Mouse (Mus musculus): ENCODE data around the gene Trim28.

Gene Trim28

GRCm38 (mm10) chr7:12998851-12999250 lies at the start of gene Trim28:
Gene Trim28 (plus strand): TSS chr7:12999114.
- no peak for DNase-seq (ENCODE audit: low read depth, low spot score)

DNA sequence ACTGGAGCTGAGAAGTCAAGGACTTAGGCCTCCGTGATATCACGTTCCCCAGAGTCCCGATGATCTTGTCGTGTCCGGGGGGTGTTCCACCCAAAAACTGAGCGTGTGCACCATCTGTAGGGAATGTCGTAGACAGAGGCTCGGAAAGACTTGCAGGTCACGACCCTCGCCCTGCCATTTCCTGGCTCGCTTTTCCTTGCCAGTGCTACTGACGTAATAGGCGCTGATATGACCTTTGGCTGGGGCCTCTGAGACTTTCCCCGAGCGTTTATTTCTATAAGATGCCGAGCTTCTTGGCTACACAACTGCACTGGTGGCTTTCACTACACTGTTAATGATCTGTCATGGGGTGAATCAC lies 49.1 kb upstream of the Trim28 start:
- no peak for DNase-seq (ENCODE audit: low read depth, low spot score)

DNA sequence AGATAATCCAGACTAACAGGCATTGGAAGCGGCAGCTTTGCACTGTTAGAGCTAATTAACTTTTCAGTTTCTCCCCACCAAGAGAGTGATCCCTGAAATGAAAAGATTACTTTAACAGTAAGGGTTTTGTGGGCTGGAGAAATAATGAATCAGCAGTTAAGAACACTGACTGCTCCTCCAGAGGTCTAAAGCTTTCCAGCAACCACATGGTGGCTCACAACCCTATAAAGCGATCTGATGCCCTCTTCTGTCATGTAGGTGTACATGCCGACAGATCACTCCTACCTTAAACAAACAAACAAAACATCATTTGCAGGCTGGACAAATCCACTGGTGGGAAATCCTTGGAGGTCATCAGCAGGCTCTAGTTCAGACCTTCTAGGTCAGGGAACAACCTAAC lies 44.0 kb upstream of the Trim28 start:
- no peak for DNase-seq (ENCODE audit: low read depth, low spot score)

GRCm38 (mm10) chr7:12957511-12957910 lies 41.4 kb upstream of the Trim28 start:
- DNase-seq (ENCODE audit: low read depth, low spot score), result no peak

DNA sequence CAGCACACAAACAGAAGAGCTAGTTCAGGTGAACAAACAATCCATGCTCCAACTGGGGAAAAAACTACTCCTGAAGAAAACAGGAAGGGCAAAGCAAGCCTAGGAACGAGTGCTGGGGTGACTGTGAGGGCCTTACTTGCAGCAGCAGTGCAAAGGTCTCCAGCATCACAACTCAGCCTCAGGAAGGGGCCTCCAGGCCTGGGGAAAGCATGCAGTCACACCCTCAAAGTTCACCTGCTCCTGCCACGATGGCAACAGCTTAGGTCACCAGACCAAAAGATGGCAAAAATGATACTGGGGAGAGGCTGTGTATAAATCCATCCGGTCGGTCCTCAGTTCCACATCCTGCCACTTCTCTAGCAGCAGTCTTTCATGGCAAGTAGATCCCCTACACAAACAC lies 40.0 kb upstream of the Trim28 start:
- no peak for DNase-seq (ENCODE audit: low read depth, low spot score)

- DNase-seq (ENCODE audit: low read depth, low spot score), result no peak
These were observed 39.2 kb upstream of the Trim28 start for GRCm38 (mm10) chr7:12959718-12960117.

- peak; percentile 90 for DNase-seq (ENCODE audit: low read depth, low spot score)
These were observed 37.3 kb upstream of the Trim28 start for GRCm38 (mm10) chr7:12961511-12962141.

GRCm38 (mm10) chr7:12965678-12966091 lies 33.2 kb upstream of the Trim28 start, which contains the start of gene Zfp324:
Gene Zfp324 (plus strand): TSS chr7:12965838.
- DNase-seq (ENCODE audit: low read depth, low spot score), result peak; percentile 91

GRCm38 (mm10) chr7:12966104-12966845 lies 32.6 kb upstream of the Trim28 start:
- DNase-seq (ENCODE audit: low read depth, low spot score), result peak; percentile 76

- DNase-seq (ENCODE audit: low read depth, low spot score), result no peak
These were observed 28.0 kb upstream of the Trim28 start for GRCm38 (mm10) chr7:12970906-12971305.

DNA sequence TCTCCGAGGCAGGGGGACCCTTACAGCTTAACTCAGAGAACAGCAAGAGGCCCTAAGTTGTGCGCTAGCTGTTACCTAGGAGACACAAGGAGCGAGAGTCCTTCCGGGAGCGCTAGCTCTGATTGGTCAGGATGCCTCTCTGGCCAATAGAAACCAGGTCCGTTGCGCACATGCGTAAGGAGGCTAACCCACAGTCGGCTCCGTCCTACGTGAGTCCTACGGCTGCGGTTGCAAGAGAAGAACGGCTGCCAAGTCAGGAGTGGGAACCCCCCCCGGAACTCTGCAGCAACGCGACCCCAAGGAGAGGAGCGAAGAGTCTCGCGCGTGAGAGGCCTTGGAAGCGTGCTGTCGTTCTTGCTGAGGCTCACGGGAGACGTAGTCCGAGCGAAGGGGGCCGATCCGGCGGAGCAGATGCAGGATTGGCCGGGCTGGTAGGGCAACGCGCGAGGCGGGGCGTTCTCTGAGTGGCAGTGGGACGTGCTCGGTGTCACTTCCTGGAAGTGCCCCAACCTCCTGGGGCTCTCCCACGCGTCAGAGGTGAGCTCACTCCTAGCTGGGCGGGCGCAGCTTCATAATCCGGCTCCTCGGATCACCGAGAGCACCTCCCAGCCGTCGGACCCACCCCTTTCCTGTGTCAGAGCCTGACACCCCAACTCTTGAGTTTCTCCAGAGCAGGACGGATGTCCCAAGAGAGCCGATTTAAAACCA lies 21.1 kb upstream of the Trim28 start, which contains the start of gene Zfp446:
Zfp446 (plus strand) TSS at position 167 of the 708 bp plus-strand sequence.
- DNase-seq (ENCODE audit: low read depth, low spot score), result peak; percentile 99

GRCm38 (mm10) chr7:12978931-12979722 lies 19.8 kb upstream of the Trim28 start:
- DNase-seq (ENCODE audit: low read depth, low spot score), result peak; percentile 35

DNA sequence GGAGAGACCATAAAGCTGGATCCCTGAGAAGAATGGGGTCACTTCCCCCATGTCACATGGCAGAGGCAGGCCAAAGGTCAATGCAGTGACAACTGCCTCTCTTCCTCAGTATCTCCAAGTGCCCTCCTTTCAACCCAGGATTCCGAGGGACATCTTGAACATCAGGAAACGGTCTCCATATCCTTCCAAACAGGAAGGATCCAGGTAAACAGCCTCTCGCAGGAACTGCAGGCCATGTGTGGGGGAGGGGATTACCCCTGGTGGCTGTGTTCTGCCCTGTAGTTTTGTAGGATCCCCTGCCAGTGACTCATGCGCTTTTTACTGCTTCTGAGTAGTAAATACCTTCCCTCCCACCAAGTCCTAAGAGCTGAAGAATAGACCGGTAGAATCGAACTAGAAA lies 19.1 kb upstream of the Trim28 start:
- DNase-seq (ENCODE audit: low read depth, low spot score), result peak; percentile 16

- DNase-seq (ENCODE audit: low read depth, low spot score), result no peak
These were observed 18.6 kb upstream of the Trim28 start for GRCm38 (mm10) chr7:12980291-12980690.

DNA sequence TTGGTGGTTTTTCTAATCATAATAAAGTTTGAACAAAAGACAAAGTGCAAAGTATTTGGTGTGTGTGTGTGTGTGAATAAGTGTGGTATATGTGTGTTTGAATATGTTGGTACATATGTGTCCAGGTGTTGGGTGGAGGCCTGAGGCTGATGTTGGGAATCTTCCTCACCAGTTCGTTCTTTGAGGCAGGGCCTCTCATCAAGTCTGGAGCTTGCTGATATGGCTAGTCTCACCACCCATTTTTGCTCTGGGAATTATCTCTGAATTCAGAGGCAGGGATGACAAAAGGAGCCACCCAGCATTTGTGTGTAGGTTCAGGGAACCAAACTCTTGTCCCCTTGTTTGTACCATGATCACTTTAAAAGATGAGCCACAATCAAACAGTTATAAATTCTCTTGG lies 13.2 kb upstream of the Trim28 start:
- no peak for DNase-seq (ENCODE audit: low read depth, low spot score)

GRCm38 (mm10) chr7:12986906-12987305 lies 12.0 kb upstream of the Trim28 start:
- DNase-seq (ENCODE audit: low read depth, low spot score), result no peak

DNA sequence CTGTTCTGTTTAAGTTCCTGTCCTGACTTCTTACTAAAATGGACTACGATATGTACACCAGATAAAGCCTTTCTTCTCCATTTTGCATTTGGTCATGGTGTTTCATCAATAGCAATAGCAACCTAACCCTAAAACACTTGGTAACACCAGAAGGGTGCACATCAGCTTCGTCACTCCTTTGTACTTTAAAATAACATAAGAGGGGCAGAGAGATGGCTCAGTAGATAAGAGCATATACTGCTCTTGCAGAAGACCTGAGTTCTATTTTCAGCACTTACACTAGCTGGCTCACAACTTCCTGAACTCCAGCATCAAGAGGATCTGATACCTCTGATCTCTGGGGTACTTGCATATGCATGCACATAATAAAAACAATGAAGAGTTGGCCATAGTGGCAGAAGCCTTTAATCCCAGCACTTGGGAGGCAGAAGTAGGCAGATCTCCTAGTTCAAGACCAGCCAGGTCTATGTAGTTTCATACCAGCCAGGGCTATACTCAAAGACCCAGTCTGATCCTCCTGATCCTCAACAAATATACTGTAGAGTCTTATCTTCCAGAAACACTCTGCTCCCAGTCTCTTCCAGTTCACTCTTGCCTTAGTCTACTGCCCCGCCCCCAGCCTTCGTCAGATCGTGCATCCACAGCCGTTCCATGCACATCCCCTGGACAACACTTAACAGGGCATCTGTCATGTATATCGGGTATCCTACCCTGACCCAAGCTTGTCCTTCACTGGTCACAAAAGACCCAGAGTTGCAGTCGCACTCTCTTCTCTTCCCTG lies 11.3 kb upstream of the Trim28 start:
- DNase-seq (ENCODE audit: low read depth, low spot score), result no peak

DNA sequence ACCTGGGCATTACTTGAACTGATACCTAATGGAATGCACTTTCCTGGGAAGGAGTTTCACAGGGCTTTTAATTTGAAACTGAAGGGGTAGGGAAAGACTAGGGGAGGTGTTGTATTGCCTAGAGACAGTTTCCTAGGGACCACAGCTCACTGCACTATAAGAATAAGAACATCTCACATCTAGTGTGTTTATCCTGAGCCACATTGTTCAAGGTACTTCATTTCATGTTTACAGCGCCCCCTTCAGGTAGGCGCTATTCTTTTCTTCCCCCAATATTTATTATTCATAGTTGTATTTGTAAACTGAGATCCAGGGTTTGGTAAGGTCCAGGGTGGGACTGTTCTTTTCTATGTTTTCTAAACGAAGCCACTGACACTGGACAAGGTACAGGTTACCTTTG lies 6.7 kb upstream of the Trim28 start:
- DNase-seq (ENCODE audit: low read depth, low spot score), result peak; percentile 70

DNA sequence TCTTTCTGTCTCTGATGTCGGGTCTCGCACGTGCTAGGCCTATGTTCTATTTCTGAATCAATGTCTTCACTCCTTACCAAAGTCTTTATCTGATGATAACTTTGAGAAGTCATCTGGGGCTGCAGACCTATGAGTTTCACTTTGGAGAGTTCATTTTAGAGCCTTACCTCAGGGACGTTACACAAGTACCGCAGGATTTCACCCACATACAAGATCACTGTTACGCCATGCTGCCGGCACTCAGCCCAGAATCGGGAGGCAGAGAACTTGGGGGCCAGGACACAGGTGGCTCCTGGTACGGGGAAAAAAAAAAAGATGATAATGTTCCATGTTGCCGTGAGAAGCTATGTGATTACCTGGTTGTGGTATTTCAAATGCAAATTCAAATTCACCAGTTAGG lies 5.8 kb upstream of the Trim28 start:
- no peak for DNase-seq (ENCODE audit: low read depth, low spot score)

GRCm38 (mm10) chr7:12995862-12996261 lies 3.1 kb upstream of the Trim28 start:
- DNase-seq (ENCODE audit: low read depth, low spot score), result no peak

DNA sequence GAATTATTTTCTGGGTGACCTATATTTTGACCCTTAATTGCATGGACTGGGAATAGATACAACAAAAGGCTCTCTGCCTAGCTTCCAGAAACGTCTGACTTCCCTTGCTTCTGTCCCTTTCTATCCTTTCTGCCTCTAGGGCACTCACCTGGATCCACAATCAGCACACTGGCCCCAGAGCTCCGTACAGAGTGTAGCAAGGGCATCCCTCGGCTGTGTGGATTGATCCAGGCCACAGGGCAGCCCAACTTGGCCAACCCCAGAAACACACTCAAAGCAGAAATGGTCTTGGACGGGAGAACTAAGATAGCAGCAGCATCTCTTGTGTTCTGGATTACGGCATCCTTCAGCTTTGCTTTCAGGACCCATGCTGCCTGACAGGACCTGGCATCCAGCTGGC lies 1.7 kb upstream of the Trim28 start:
- DNase-seq (ENCODE audit: low read depth, low spot score), result no peak
